Mouse (Mus musculus) kidney, postnatal 25 days (tissue): Measurements from ENCODE around the gene B3galnt2.
"Not testable (repeated sequence)": the region's sequence is repeated elsewhere in the genome, so short reads cannot be mapped to it uniquely, and the experiment has no call there.

ENCODE experiments used
- DNase-seq, 2 experiments: peaks; one replicate each; pipeline ENCODE4 v3.0.0; 2021; ENCODE audit warnings: mixed read lengths in 2 of 2

Gene B3galnt2

DNA sequence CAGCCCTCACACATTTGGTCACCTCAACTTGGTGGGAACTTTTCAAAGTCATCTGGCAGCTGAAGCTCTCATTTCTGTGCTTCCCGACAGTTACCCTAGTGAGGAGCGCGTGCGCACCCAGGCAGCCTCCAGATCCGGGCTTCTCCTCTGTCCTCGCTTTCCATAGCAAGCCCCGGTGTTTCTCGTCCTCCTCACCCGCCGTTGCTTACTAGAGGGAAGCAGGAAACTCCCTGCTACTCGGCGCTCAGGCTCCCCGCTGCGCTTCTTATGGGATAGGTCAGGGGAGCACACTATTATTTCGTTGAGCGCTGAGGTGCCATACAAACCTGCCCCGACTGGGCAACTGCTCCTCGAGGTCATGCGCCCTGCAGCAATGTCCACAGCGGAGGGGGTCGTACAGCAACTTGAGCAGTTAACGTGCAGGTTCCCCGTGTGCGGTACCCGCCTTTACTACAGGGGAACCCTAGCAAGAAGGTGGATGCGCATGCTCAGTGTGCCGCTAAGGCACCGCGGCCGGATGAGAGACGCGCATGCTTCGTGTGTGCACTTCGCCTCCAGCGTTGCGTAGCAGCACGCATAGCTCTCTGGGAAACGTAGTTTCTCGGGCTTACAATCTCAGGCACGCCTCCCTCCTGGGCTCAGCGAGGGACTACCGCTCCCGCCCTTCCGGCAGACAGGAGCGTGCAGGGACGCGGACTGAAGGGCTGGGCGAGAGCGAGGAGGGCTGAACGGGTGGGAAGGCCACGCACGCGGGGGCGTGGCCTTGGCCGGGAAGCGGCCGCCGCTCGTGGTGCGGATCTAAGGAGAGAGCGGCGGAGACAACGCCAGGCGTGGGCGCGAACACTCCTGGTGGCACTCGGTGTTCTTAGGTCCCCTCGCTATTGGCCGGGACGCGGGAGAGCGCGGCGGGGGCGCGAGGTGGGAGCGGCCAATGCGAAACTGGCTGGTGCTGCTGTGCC lies at the start of gene B3galnt2:
TSS of gene B3galnt2 (plus strand) at position 596 of the 959 bp plus-strand sequence.
- DNase-seq, result peak; percentile 97 to 99

- no peak for DNase-seq
Observed at GRCm38 (mm10) chr13:13911341-13911740, 42.9 kb upstream of the B3galnt2 start.

- peak in 1 of 2 experiments; percentile 20 for DNase-seq
Observed at GRCm38 (mm10) chr13:13919396-13919795, 34.9 kb upstream of the B3galnt2 start.

DNA sequence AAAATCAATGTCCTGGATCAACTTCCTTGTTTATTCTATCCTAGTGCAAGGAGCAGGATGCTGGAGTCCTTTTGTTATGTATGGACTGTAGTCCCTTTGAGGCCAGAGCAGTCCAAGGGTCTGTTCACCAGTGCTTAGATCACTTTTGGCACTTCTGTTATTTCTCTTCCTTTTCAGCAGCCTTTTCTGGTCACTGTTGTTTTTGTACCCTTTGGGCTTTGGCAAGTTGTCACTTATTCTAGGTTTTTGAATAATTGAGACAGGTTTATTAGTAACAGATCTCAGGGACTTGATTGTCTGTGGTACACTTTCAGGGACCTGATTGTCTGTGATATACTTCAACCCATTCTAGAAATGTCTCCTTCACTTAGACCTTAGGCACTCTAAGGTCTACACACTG lies 31.7 kb upstream of the B3galnt2 start:
- DNase-seq, result no peak

- DNase-seq, result no peak
Observed at GRCm38 (mm10) chr13:13929982-13930381, 24.3 kb upstream of the B3galnt2 start.

DNA sequence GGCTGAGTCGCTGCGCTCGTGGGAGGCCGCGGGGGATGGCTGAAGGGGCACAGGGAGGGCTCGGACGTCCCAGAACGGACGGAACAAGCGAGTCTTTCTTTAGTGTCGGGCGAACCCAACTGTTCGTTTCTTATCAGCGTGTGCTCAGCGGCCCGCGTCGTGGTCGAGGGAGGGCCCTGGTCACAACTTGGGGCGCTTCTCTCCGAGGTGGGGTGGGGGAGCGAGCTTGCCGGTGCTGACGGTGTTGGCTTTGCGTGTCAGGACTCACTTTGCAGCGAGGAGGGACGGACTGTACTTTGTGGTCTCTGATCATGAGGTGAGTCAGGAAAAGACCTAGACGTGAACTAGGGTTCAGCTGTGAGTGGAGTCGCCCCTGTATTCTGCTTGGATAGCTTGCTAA lies 662 bp downstream of the B3galnt2 start:
- peak; percentile 40 to 63 for DNase-seq

DNA sequence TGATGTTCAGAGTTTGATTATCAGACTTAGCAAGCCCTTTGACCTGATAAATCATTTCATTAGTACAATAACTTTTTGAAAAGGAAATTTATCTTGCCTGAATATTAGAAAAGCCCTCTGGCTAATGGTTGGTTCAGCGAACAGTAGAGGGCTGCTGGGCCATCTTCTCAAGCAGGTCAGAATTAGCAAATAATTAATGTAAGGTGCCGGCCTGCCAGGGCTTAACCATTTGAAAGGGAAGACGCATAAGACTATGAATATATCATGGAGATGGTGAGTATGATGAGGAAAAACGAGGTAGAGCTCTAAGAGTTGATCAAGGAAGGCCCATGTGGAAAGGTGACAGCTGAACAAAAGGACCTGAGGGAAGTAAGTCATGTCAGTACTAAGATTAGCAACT lies 2.4 kb downstream of the B3galnt2 start:
- DNase-seq, result peak in 1 of 2 experiments; percentile 33

GRCm38 (mm10) chr13:13960211-13960610 lies 5.9 kb downstream of the B3galnt2 start:
- DNase-seq, result no peak

GRCm38 (mm10) chr13:13961046-13961445 lies 6.8 kb downstream of the B3galnt2 start:
- DNase-seq, result no peak

DNA sequence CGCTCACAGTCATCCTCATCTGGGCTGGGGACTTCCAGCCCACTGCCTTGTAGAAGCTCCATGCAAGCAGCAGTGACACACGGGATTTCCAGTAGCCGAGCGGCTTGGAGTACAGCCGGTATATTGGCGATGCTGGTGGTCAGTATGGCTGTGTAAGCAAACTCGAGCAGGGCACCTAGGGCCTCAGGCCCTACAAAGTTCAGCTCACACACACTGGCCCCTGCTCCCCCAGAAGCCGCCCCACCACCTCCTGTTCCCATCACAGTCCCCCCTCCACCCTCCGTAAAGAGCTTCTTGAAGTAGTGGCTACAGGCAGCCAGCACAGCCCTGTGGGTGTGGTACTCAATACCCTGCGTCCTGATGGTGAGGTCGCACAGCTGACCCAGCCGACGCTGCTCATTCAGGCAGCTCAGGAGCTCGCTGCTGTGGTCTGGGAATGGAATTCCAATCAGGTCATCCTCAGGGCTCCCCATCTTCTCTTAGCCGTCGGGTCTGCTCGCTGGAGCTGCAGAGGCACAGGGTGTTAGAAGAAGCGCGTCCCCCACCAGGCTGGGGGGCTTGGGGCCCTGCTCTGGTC lies 11.2 kb downstream of the B3galnt2 start:
- DNase-seq, result no peak

DNA sequence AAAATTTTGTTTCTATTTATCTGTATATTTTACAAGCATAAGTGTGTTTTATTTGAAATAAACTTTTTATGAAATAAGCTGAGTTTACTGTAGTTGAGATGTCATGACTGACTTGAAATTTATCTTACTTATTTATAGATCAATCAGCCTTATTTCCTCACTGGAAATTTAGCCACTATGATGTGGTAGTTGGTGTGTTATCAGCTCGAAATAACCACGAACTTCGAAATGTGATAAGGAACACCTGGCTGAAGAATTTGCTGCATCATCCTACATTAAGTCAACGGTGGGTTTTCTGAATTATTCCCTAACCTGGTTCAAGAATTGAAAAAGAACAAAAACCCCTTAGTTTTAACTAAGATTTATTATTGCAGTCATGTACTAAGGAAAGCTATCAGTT lies 11.9 kb downstream of the B3galnt2 start:
- DNase-seq, result no peak

DNA sequence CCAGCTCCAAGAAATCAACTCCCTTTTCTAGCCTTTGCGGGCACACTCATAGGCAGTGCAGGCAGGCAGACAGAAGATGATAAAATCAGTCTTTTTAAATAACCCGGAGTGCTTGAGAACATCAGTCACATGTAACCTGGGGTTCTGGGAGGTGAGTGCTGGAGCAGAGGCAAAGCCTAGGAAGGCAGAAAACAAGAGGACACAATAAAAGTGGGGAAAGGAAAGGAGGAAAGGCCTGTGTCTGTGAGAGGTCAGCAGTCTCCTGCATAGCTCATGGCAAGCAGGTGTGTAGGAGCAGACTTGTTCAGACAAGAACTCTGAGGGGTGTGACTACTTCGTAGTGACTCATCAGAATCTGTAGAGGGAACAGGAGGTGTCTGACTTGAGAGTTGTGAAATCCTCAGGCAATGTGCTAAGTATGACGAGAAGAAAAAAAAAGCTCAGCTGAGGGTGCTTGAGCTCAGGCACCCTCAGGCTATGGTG lies 14.4 kb downstream of the B3galnt2 start:
- no peak for DNase-seq

- DNase-seq, result no peak
Observed at GRCm38 (mm10) chr13:13969796-13970195, 15.5 kb downstream of the B3galnt2 start.

DNA sequence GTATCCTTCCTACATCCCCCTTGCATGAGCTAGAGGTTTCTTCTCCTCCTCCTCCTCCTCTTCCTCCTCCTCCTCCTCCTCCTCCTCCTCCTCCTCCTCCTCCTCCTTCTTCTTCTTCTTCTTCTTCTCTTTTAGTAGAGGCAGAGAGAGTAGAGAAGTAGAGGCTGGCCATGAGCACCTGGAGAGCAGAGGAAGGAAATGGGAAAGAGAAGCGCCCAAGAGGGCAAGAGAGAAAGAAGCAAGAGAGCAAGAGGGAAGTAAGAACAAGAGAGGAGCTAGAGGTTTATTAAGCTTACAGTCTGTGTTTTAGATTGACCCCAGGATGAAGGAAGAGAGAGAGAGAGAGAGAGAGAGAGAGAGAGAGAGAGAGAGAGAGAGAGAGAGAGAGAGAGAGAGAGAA lies 27.6 kb downstream of the B3galnt2 start:
- DNase-seq, result not testable (repeated sequence)

DNA sequence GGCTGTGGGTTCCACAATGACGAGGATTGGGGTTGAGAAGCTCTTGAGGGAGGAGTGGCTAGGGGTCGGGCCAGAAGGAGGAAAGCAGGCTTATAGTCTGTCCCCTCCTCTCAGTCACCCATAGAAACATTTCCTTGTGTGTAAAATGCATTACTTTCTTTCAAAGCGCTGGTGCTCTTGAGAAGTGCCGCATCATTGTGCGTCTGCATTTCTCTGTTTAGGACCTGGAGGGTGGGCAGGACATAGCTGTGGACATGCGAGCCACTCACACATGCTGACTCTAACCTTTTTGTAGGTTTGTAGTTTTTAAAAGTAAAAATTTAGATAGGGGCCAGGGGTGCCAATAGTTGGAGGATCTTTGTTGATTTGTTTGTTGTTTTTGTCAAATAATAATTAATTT lies 29.3 kb downstream of the B3galnt2 start:
- DNase-seq, result no peak

- DNase-seq, result no peak
Observed at GRCm38 (mm10) chr13:13989135-13989534, 34.9 kb downstream of the B3galnt2 start.

DNA sequence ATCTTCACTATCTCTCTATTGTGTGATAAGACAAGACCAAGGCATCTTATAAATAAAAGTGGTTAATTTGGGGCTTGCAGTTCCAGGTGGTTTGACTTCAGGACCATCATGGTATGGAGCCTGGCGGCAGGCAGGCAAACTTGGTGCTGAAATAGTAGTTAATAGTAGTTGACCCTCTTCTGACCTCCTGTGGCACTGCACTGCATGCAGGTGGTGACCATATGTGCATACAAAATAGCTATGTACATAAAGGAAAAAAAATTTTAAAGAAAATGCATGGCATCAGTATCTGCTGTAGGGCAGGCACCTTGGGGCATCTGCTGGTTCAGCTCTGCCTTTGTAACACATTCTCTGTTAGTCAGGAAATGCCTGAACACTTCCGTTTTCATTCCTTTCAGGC lies 36.1 kb downstream of the B3galnt2 start:
- DNase-seq, result no peak

DNA sequence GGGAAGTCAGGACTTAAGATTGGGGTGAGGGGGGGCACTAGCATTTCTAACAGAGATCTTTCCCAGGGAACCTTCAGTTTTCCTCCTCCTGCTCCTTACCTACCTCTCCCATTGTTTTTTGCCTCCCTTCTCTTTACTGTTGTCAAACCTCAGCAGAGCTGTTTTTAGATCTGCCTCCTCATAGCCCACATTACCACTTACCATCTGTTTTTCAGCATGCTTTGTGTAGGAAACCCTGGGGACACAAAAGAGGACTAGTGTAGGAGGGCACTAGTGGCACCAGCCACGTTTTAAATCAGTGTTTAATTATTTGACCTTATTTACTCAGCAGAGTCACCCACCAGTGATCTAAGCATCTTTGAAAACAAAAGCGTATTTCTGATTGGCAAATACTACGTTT lies 38.8 kb downstream of the B3galnt2 start:
- no peak for DNase-seq

GRCm38 (mm10) chr13:13995046-13995445 lies 40.8 kb downstream of the B3galnt2 start:
- DNase-seq, result no peak

DNA sequence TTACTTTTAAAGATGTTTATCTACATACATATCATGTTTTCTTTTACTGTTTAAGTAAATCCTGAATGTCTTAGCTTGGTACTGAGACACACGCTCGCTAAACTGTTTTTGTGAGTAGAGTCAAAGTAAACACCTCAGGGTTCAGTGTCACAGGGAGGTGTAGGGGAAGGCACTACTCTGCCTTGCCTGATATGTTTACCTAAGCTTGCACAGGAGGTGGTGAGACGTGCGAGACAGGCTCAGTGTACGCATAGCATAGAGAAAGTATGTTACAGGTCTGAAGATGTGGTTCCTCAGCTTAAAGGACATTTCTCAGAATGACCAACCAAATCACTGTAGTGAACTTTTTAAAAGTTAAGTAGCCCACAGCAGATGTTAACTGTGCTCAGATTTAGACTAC lies 43.2 kb downstream of the B3galnt2 start:
- DNase-seq, result no peak

GRCm38 (mm10) chr13:14002706-14003105 lies 48.4 kb downstream of the B3galnt2 start:
- no peak for DNase-seq

DNA sequence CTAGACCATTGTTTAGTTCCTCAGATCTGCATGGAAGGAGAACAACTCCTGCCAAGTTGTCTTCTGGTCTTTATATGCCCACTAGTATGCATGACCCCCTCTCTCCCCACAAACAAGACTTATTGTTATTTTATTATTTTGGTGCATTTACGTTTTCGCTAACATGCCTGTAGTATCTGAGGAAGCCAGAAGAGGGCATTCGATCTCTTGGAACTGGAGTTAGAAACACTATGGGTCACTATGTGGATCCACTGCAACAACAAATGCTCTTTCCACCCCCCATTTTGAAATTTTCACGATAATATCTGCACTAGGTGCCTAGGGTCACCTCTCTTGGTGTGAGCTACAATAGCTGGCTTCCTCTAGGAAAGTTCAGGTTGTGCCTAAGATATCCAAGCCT lies 49.8 kb downstream of the B3galnt2 start:
- DNase-seq, result peak in 1 of 2 experiments; percentile 11

- DNase-seq, result no peak
Observed at GRCm38 (mm10) chr13:14004999-14005398, 50.7 kb downstream of the B3galnt2 start.

DNA sequence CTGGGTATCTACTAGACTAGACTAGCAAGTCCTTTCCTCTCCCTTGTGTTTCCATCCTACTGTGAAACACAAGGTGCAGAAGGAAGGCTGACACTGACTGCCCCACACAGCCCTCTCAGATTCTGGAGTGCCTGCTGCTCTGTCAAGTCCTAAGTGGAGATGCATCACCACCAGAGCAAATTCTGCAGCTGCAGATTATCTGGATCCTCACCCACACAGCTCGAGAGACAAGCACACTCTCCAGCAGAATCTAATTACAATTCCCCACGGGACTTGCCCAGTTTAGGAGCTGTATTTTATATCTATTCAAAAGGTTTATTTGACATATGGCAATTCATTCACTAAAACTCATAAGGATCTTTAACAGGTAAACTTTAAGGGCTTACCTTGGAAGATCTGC lies 51.8 kb downstream of the B3galnt2 start:
- DNase-seq, result no peak
